Mouse (Mus musculus): ENCODE measurements around the gene P2rx7. TPM values are rescaled to one million over a fixed set of nuclear protein-coding genes. Genes with fewer than 3 reads are reported as not detected.
"Not testable (repeated sequence)": the region's sequence is repeated elsewhere in the genome, so short reads cannot be mapped to it uniquely, and the experiment has no call there.

The P2rx7 gene
- total RNA-seq, 2 experiments from 2014 or later = 1.9 TPM

GRCm38 (mm10) chr5:122646050-122646449 lies 2.3 kb downstream of the P2rx7 start:
- DNase-seq = no peak

DNA sequence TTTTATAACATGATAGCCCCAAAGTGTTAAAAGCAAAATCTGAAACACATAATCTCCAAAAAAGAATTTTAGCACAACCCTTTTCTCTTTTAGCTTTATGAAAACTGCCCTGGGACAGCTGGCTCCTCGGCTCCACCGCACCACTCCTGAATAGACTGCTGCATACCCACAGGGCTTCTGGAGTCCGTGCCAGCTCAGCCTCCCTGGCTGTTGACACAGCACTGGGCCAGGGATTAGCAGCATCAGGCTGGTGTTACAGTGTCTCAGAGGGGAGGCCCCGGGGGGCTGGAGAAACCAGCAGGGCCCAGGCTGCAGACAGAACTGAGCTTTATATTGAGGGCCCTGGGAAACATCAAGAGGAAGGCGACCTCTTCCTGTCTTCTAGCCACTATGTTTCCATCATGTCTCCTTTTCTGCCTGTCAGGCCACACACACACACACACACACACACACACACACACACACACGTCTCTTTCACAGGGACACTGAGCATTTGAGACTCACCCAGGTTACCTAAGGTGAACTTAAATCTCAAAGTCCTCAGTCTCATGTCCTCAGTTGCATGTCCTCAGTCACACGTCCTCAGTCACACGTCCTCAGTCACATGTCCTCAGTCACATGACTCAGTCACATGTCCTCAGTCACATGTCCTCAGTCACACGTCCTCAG lies 3.7 kb downstream of the P2rx7 start:
- no peak for DNase-seq

- not testable (repeated sequence) for DNase-seq
These were observed 4.3 kb downstream of the P2rx7 start for GRCm38 (mm10) chr5:122647952-122648374.

DNA sequence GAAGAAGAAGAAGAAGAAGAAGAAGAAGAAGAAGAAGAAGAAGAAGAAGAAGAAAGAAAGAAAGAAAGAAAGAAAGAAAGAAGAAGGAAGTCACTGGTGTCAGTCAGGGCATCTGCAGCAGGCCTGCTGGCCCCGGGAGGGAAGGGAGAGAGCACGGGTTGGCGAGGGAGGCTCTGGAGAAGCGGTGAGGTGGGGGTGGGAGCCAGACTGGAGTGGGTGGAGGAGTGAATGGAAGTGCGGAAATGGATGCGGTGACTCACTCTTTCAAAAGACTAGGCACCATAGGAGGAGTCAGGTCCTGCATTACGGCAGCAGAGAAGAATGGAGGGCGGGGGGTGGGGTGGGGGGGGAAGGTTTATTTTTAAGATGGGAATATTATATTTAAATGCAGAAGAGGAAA lies 5.6 kb downstream of the P2rx7 start:
- no peak for DNase-seq

DNA sequence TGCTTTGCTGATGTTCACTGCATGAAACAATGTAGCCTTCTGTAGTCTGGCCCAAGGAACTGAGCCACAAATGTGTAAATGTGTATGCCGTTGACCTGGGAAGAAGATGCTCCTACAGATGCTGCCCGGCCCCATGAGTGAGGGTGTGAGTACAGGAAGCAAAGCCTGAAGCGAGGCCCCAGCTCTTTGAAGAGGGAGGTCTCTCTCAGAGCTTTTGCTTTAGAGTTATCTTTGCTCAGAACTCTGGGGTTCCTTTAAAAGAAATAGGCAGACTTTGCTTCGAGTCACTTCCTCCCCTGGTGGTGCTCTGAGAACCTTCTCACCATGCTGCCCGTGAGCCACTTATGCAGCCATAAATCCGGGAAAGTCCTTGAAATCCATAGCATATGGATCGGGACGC lies 6.4 kb downstream of the P2rx7 start:
- DNase-seq = no peak

GRCm38 (mm10) chr5:122652506-122652905 lies 8.8 kb downstream of the P2rx7 start:
- no peak for DNase-seq

DNA sequence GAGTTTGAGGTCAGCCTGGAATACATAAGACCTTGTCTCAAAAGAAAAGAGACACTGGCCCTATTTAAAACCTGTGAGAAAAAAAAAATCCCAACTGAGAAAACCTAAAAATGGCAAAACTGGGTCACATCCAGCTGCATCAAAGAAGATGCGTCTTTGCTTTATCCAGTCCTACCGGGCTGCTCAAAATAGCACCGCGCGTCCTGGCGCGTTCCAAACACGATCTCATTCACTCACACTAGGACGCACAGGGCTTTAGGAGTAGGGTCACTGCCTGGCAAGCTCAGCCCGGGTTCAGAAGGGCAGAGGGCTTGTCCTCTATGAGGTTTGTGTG lies 9.4 kb downstream of the P2rx7 start:
- DNase-seq = no peak

- no peak for DNase-seq
These were observed 9.9 kb downstream of the P2rx7 start for GRCm38 (mm10) chr5:122653446-122654267.

DNA sequence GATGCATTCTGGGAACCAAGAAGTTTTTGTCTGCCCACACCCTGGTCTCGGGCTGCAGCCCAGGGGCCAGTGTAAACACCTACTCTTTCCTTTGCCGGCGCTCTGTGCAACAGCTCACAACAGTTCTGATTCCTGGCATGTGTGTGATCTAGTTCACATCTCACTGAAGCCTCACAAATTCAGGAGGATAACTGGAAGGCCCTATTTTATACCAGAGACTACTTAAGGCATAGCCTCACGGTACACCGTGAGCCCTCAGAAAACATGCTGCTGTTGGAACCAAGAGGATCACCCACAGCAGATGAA lies 10.5 kb downstream of the P2rx7 start:
- DNase-seq = no peak

GRCm38 (mm10) chr5:122656808-122657207 lies 13.1 kb downstream of the P2rx7 start:
- DNase-seq = no peak

- DNase-seq = no peak
These were observed 18.8 kb downstream of the P2rx7 start for GRCm38 (mm10) chr5:122662501-122662900.

- no peak for DNase-seq
These were observed 21.3 kb downstream of the P2rx7 start for GRCm38 (mm10) chr5:122665036-122665435.

- no peak for DNase-seq
These were observed 25.5 kb downstream of the P2rx7 start for GRCm38 (mm10) chr5:122668981-122669897.

GRCm38 (mm10) chr5:122671641-122672040 lies 27.9 kb downstream of the P2rx7 start:
- not testable (repeated sequence) for DNase-seq

DNA sequence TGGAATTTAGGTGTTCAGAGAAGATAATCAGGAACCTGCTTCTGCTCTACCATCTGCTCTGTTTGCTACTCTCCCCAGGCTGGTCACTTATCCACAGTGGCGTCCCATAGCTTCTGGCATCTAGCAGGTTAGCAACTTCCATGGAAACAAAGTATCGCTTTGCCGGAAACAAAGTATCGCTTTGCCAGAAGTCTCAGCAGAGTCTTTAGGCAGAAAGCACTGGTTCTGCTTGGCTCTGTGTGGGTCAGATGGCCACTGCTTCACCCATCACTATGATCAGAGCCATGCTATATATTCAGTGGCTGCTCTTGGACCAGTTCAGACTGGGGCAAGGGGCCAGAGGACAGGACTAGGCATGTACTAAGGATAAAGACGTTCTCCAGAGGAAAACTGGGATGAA lies 28.6 kb downstream of the P2rx7 start:
- DNase-seq = no peak

GRCm38 (mm10) chr5:122676002-122676401 lies 32.3 kb downstream of the P2rx7 start:
- DNase-seq = no peak

DNA sequence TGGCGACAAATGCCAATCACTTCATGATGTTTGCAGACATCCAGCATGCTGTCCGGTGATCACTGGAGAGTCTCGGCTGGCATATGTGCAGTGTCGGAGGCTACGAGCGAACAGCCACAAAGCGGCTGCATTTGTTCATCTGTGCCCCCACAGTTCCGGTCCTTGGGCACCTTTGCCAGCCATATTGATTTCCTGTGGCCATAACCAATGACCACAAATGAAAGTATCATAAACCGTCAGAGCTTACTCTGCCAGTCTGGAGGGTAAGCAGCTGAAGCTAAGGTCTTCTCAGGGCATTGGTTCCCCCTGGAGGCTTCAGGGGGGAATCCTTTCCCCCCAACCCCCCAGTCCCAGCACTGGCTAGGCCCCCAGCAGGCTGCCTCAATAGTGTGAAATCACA lies 34.3 kb downstream of the P2rx7 start:
- DNase-seq = no peak

- DNase-seq = no peak
These were observed 36.2 kb downstream of the P2rx7 start for GRCm38 (mm10) chr5:122679881-122680280.

DNA sequence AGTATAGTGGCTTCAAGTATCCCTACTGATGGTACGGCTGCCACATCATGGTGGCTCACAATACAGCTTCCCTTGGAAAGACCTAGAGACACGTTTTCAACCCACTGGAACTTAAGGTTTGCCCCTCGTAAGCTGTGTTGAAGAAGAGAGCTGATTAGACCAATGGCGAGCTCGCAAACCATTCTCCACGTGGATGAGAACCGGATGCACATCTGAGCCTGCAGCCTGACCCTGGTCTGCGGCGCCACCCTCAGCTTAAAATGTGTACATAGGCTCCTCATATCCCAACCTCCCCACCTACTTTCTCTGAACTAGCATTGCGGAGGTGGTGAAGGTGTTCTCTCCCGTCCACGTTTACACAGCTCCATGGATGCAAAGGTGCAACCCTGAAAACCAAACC lies 37.6 kb downstream of the P2rx7 start:
- DNase-seq = no peak

DNA sequence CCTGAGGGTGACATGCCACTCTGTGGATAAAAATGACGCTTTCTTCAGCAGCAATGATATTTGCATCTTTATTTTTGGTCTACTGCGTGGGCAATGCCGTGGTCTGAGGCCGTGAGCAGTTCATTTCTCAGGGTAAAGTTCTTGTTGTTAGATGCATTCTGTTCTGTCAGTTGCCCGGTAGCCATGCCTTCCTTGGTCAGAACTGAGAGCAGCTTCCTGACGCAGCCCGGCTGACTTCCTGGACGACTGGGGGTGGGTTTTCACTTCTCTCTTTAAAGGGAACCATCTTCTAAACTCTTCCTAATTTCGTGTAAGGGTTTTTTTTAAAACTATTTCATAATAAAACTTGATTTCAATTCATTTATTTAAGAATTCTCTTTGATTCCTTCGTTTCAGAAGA lies 40.2 kb downstream of the P2rx7 start:
- no peak for DNase-seq

- no peak for DNase-seq
These were observed 43.7 kb downstream of the P2rx7 start for GRCm38 (mm10) chr5:122687391-122687790.

DNA sequence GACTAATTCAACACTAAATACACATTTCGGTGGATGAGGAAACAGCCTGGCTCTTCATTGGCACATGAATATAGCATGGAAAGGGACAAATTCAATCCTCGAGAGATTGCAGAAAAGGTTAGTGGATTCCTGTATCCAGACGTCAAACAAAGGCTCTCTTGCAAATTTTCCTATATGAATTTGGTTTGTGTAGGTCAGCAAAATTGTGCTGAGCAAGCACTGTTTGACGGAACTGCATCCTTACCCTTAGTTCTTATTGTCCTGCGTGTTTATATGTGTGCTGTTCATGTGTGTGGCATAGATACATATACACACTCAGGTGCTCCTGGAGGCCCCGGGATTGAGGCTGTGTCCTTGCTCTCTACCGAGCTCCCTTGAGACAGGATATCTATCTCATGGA lies 45.4 kb downstream of the P2rx7 start:
- DNase-seq = no peak

DNA sequence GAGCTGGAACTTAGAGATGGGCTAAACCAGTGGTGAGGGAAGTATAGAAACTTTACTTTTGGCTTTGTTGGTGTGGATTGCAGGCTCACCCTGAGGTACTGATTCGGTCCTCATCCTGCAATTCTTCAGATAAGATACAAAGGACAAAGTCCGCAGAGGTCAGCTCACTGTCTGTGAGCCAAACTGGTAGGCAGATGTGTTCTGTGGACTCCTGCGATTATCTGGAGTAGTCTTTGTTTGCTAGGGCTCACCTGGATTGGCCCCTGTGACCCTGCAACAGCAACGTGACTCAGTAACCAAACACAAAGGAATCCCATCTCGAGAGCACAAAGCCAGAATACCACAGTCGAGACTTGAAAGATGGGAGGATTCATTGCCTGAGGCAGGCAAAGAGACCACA lies 46.8 kb downstream of the P2rx7 start:
- no peak for DNase-seq
